Mouse (Mus musculus): Measurements from ENCODE around the gene Slc25a22. TPM values are rescaled to one million over a fixed set of nuclear protein-coding genes. Genes with fewer than 3 reads are reported as not detected.
A peak's percentile ranks its signal among the peaks of the same experiment; 100 is the strongest.

Gene Slc25a22
- total and polyA plus RNA-seq, 2 experiments from 2014 or later, result 87.3 to 126 TPM

DNA sequence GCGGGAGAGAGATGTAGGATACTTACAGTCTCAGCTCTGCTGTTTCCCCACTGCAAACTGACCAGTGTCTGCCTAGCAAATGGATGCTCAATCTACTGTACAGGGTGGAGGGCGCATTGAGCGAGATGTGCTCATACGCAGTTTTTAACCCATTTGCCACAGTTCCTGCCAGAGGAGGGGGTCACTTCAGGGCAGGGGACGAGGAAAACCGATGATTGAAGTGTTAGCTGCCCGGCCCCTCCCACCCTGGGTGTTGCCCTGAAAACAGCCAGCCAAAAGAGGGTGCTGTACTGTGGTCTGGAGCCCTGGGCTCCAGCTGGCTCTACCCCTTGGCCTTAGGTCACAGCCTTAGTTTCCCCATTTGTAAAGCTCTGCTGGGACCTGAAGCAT is 39.3 kb upstream of the Slc25a22 start:
- 0 out of 2 replicates have a peak overlapping the region, but pooled peaks have one; percentile 7 for H3K4me3 ChIP-seq (ENCODE audit: low read length)
- H3K27me3 ChIP-seq (ENCODE audit: insufficient read depth, low read length), result no peaks in the 10 kb centered on the region
- peak overlapping the region; percentile 80; the same call in 1 of the 2 replicates for H3K27ac ChIP-seq
- H3K36me3 ChIP-seq (ENCODE audit: insufficient read depth, low read length), result peaks cover 8% of the 10 kb centered on the region
- peak overlapping the region; percentile 77 for H3K4me2 ChIP-seq (ENCODE audit: low read depth, low read length)
- ATAC-seq (no peak), DNase-seq (ENCODE audit: low spot score) (no peak)
- no peak overlapping the region; the same call in 1 of the 2 replicates for H3K9ac ChIP-seq (replicated peaks; ENCODE audit: low read length)
- H3K4me1 ChIP-seq (ENCODE audit: insufficient read depth, low read length), result peaks cover 18% of the 10 kb centered on the region
- no peaks in the 10 kb centered on the region for H3K9me3 ChIP-seq (ENCODE audit: low read length)
- no peak; the same call in 1 of the 2 replicates for TF ChIP-seq CTCF (IDR thresholded peaks at IDR 0.05; ENCODE audit: low read depth)
- WGBS, result 20% methylated on average over 7 of the region's 7 CpGs

DNA sequence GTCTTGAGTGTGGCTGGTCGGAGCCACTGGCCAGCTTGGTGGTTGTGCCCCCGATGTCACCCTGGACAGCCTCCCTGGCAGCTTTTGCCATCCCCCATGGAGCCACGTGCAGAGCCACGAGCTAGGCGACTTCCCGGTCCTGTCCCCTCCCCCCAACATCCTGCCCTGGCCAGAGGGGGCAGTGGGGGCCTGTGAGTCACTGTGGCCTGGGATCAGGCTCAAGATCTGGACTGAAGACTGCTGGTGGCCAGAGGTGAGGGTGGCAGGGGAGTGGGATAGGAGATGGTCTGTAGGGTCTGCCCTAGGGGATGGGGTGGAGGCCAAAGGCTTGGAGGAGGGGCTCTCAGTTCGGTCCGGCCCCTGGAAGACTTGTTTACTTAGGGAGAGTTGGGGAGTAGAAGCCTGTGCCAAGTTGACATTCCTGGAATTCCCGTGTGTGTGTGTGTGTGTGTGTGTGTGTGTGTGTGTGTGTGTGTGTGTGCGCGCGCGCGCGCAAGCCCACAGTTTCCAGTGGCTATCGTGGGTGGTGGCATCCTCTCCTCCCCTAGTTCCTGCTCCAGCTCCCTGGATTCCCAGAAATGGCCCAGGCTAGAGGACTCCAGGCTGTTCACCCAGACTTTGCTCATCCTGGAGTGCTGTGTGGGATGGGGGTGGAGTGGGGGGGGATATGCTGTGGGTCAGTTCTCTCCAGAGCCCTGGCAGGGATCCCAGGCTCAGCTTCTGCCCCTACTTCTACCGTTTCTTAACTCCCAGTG is 38.7 kb upstream of the Slc25a22 start:
- peak; percentile 41; the same call in 1 of the 2 replicates for TF ChIP-seq CTCF (IDR thresholded peaks at IDR 0.05; ENCODE audit: low read depth)
- Histone ChIP-seq H3K27ac (peak overlapping the region; percentile 80), H3K9ac (replicated peaks; ENCODE audit: low read length) (no peak overlapping the region; the same call in none of the 2 replicates), H3K4me3 (ENCODE audit: low read length) (0 out of 2 replicates have a peak overlapping the region, but pooled peaks have one; percentile 7), H3K36me3 (ENCODE audit: insufficient read depth, low read length) (peaks cover 9% of the 10 kb centered on the region), H3K9me3 (ENCODE audit: low read length) (no peaks in the 10 kb centered on the region), H3K4me2 (ENCODE audit: low read depth, low read length) (peak overlapping the region; percentile 77), H3K27me3 (ENCODE audit: insufficient read depth, low read length) (no peaks in the 10 kb centered on the region), H3K4me1 (ENCODE audit: insufficient read depth, low read length) (peaks cover 18% of the 10 kb centered on the region)
- peak; percentile 8; the same call in 1 of the 2 replicates for ATAC-seq
- 6% methylated on average over 17 of the region's 17 CpGs for WGBS
- peak; percentile 50 for DNase-seq (ENCODE audit: low spot score)

DNA sequence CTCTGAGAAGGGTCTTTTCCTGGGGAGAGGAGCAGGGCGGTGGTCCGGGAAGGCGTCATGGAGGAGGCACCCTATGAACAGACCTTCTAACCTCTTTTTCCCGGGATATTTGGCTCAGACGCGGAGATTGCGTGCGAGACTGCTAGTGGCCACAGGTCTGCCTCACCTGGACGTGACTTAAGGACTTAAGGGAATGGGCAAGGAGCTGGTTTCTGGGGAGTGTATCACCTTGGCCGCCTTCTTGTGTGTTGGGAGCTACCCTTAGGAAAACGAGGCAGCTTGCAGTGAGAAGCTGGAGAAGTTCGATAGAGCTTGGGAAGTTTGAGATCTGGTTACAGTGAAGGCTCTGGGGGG is 38.1 kb upstream of the Slc25a22 start:
- WGBS, result 3% methylated on average over 12 of the region's 12 CpGs
- ATAC-seq (peak; percentile 2; the same call in 1 of the 2 replicates), DNase-seq (ENCODE audit: low spot score) (no peak)
- H3K4me2 ChIP-seq (ENCODE audit: low read depth, low read length), result peak overlapping the region; percentile 77
- H3K27ac ChIP-seq, result peak overlapping the region; percentile 80; the same call in 1 of the 2 replicates
- peak overlapping the region; percentile 60 for H3K4me3 ChIP-seq (ENCODE audit: low read length)
- H3K27me3 ChIP-seq (ENCODE audit: insufficient read depth, low read length), result no peaks in the 10 kb centered on the region
- peak overlapping the region; percentile 87 for H3K9ac ChIP-seq (replicated peaks; ENCODE audit: low read length)
- H3K36me3 ChIP-seq (ENCODE audit: insufficient read depth, low read length), result peaks cover 12% of the 10 kb centered on the region
- peaks cover 14% of the 10 kb centered on the region for H3K4me1 ChIP-seq (ENCODE audit: insufficient read depth, low read length)
- no peak for TF ChIP-seq CTCF (IDR thresholded peaks at IDR 0.05; ENCODE audit: low read depth)
- H3K9me3 ChIP-seq (ENCODE audit: low read length), result no peaks in the 10 kb centered on the region

DNA sequence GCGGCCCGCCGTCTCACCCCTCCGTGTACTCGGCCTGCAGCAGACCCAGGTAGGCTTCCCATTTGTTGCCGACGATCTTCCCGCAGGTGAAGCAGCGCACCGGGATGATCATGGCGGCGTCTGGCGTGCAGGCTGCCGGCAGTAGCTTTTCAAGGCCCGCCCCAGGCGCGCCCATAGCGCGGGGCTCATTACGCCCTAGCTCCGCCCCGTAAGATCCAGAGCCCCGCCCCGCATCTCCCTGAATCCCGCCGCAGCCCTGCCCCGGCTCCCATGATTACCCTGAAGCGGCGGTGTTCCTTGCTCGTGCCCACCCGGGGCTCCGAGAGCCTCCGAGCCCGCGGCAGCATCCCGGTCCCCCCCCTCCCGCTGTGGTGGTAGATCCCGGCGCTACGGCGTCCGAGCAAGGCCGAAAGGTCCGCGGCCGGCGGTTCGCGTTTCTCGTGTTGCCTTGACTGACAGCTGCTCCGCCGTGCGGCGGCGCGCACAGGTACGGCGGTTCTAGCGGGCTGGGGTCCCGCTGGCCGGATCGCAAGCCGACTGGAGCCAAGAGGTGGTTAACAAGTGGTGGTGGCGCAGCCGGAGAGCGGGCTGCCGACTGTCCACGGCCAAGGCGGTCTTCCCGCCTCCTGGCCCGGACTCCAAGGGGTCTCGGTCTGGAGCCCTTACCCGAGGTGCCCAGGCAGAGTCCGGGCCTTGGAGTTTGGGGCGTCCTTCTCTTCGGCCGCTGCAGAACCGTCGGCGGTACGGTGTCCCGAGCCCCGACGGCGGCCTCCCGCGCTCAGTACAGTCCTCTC is 37.5 kb upstream of the Slc25a22 start, which contains the start of the genes Polr2l and Tspan4:
Gene Polr2l, minus strand, starts transcription at position 122 of the 794 bp plus-strand sequence.
Gene Tspan4, plus strand, starts transcription at position 230 of the 794 bp plus-strand sequence.
- Histone ChIP-seq H3K27ac (peak within 1 kb of the TSS; percentile 80; the same call in 1 of the 2 replicates), H3K4me2 (ENCODE audit: low read depth, low read length) (peak within 1 kb of the TSS; percentile 77), H3K9ac (replicated peaks; ENCODE audit: low read length) (peak within 1 kb of the TSS; percentile 87), H3K9me3 (ENCODE audit: low read length) (no peaks in the 10 kb centered on the region), H3K4me3 (ENCODE audit: low read length) (peak within 1 kb of the TSS; percentile 60), H3K36me3 (ENCODE audit: insufficient read depth, low read length) (peaks cover 12% of the 10 kb centered on the region), H3K27me3 (ENCODE audit: insufficient read depth, low read length) (no peaks in the 10 kb centered on the region), H3K4me1 (ENCODE audit: insufficient read depth, low read length) (peaks cover 14% of the 10 kb centered on the region)
- WGBS, result 1% methylated on average over 87 of the region's 87 CpGs
- TF ChIP-seq CTCF (IDR thresholded peaks at IDR 0.05; ENCODE audit: low read depth), result no peak; the same call in 1 of the 2 replicates
- DNase-seq (ENCODE audit: low spot score), result peak; percentile 91
- peak; percentile 87 for ATAC-seq

DNA sequence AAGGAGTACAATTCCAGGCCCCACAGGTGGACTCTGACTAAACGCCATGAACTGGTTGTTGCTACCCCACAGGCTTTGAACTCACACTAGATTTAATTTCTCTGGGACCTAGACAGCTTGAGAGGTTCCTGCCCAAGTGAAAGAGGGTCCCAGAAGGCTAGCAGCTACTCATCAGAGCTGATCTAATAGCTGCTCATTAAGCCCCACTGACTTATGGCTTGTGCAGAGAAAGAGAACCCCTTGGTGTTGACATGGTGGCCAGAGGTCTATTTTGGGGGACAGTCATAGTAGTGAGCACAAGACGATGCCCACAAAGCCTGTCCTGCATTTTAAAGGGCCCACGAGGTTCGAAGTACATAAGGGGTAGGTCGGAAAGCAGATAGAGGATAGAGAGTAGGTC is 36.5 kb upstream of the Slc25a22 start:
- no peaks in the 10 kb centered on the region for H3K9me3 ChIP-seq (ENCODE audit: low read length)
- H3K4me1 ChIP-seq (ENCODE audit: insufficient read depth, low read length), result peaks cover 21% of the 10 kb centered on the region
- TF ChIP-seq CTCF (IDR thresholded peaks at IDR 0.05; ENCODE audit: low read depth), result no peak
- H3K4me2 ChIP-seq (ENCODE audit: low read depth, low read length), result peak overlapping the region; percentile 77
- H3K36me3 ChIP-seq (ENCODE audit: insufficient read depth, low read length), result peaks cover 12% of the 10 kb centered on the region
- peak overlapping the region; percentile 87 for H3K9ac ChIP-seq (replicated peaks; ENCODE audit: low read length)
- H3K27ac ChIP-seq, result no peak overlapping the region
- DNase-seq (ENCODE audit: low spot score) (no peak), ATAC-seq (no peak)
- peak overlapping the region; percentile 60 for H3K4me3 ChIP-seq (ENCODE audit: low read length)
- 14% methylated on average over 5 of the region's 5 CpGs for WGBS
- no peaks in the 10 kb centered on the region for H3K27me3 ChIP-seq (ENCODE audit: insufficient read depth, low read length)

DNA sequence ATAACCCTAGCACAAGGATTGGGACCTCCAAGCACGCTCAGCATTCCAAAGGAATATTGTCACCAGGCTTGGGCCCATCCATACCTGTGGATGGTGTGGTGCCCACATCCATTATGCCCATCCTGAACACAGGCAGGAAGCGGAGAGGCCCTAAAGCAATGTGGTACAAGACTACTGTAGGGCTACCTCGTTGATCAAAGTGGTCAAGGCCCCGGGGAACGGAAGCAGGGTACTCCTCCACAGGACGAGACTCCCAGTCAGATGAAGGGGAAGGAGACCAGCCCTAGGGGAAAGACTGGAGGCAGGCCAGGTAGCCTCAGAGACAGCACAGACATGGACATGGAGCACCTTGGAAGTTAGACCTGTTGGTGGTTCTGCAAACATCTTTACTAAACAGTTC is 35.1 kb upstream of the Slc25a22 start:
- no peak overlapping the region for H3K4me2 ChIP-seq (ENCODE audit: low read depth, low read length)
- H3K36me3 ChIP-seq (ENCODE audit: insufficient read depth, low read length), result peaks cover 12% of the 10 kb centered on the region
- no peak overlapping the region for H3K27ac ChIP-seq
- WGBS, result 85% methylated on average over 6 of the region's 6 CpGs
- H3K9me3 ChIP-seq (ENCODE audit: low read length), result no peaks in the 10 kb centered on the region
- peaks cover 34% of the 10 kb centered on the region for H3K4me1 ChIP-seq (ENCODE audit: insufficient read depth, low read length)
- no peaks in the 10 kb centered on the region for H3K27me3 ChIP-seq (ENCODE audit: insufficient read depth, low read length)
- H3K9ac ChIP-seq (replicated peaks; ENCODE audit: low read length), result no peak overlapping the region
- DNase-seq (ENCODE audit: low spot score) (no peak), ATAC-seq (no peak)
- TF ChIP-seq CTCF (IDR thresholded peaks at IDR 0.05; ENCODE audit: low read depth), result no peak
- no peak overlapping the region for H3K4me3 ChIP-seq (ENCODE audit: low read length)

All from hindbrain, postnatal 0 days (tissue).